Mouse (Mus musculus): Measurements from ENCODE around the gene Nr1h5. TPM values are rescaled to one million over a fixed set of nuclear protein-coding genes. Genes with fewer than 3 reads are reported as not detected.

The Nr1h5 gene
- polyA plus RNA-seq, 1 experiment from 2014 or later, result 0.13 TPM

DNA sequence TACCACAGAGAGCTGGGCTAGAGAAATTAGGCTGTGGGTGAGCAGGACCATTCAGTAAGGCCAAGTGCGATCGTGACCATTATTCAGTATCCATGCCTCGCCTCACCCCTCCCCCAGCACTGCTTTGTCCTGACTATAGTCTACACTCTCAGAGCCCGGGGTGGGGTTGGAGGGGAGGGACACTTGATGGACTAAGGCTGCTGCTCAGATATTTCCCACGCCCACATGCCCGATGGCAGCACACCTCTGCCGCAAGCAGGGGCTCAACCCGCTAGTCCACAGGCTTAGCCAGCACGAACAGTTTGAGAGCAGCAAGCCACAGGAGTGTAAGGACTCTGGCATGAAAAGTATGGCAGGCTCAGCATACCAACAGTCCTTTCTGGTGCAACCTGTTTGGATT lies 6.1 kb upstream of the Nr1h5 start:
- no peaks in the 10 kb centered on the region for H3K36me3 ChIP-seq
- H3K4me1 ChIP-seq, result 0 out of 2 replicates have a peak, but pooled peaks cover 2% of the 10 kb centered on the region
- H3K27me3 ChIP-seq, result peaks cover 5% of the 10 kb centered on the region; the same call in 1 of the 2 replicates
- H3K4me3 ChIP-seq, result no peak overlapping the region
- WGBS, result 39% methylated on average over 9 of the region's 9 CpGs
- H3K4me2 ChIP-seq (replicated peaks), result no peak overlapping the region
- no peak overlapping the region for H3K27ac ChIP-seq (replicated peaks)
- no peak; the same call in 1 of the 2 replicates for ATAC-seq (replicated peaks)
- H3K9ac ChIP-seq (replicated peaks), result no peak overlapping the region
- no peaks in the 10 kb centered on the region for H3K9me3 ChIP-seq

DNA sequence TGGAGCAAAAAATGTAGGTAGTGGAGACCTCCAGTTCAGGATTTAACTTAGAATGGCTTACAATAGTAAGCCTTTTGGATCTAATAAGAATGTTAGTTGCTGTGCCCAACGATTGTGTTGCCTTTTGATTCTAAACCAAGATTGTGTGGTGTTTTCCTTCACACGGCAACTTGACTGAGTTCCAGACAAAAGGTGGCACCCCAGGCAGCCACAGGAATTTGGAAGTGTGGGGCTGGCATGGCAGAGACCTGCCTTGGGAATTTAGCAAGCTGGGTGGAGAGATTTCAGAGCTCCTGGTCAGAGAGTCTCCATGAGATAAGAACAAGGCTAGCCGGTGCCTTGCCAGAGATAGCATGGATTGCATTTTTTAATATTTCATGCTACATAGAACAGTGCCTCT lies 8.3 kb downstream of the Nr1h5 start:
- ATAC-seq (replicated peaks), result no peak
- Histone ChIP-seq H3K4me3 (no peak overlapping the region), H3K27me3 (no peaks in the 10 kb centered on the region), H3K4me1 (no peaks in the 10 kb centered on the region), H3K9me3 (no peaks in the 10 kb centered on the region), H3K4me2 (replicated peaks) (no peak overlapping the region), H3K36me3 (no peaks in the 10 kb centered on the region), H3K27ac (replicated peaks) (no peak overlapping the region), H3K9ac (replicated peaks) (no peak overlapping the region)
- 43% methylated on average over 3 of the region's 3 CpGs for WGBS

DNA sequence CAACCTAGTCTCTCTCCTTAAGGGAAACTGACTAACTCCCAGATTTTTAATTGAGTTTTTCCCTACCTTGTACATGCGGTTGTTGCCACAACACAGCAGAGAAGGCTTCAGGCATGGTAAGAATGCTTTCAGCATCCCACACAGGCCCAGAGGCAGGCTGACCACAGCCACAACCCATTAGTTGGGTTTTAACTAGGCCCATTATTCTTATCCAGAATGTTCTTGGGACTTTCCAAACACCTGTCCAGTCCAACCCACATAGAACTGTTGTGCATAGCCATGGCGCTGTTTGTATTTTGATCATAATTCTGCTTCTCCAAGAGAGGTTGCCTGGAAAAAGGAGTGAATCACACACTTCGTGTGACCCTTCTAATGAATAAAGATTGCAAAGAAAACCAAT lies 8.8 kb downstream of the Nr1h5 start:
- no peak overlapping the region for H3K4me3 ChIP-seq
- H3K4me1 ChIP-seq, result no peaks in the 10 kb centered on the region
- no peaks in the 10 kb centered on the region for H3K36me3 ChIP-seq
- H3K27me3 ChIP-seq, result no peaks in the 10 kb centered on the region
- no peak overlapping the region for H3K4me2 ChIP-seq (replicated peaks)
- H3K27ac ChIP-seq (replicated peaks), result no peak overlapping the region
- H3K9ac ChIP-seq (replicated peaks), result no peak overlapping the region
- WGBS, result 85% methylated on average over 3 of the region's 3 CpGs
- no peaks in the 10 kb centered on the region for H3K9me3 ChIP-seq
- no peak for ATAC-seq (replicated peaks)

DNA sequence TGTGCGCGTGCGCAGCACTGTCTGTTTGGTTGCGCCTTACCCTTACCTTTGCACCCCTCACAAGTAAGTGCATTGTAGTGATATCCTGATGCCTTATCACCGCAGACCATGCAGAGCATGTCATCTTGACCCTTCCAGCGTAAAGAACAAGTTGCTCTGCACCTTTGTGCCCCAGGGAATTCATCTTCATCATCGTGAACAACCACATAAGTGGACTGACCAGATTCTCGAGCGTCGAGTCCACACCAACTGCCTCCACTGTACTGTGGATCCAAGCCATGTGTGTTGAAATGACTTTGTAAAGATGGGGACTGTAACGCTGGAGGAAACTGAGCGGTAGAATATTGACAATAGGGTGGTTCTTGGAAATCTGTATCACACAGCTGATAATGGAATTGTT lies 9.5 kb downstream of the Nr1h5 start:
- Histone ChIP-seq H3K4me3 (no peak overlapping the region), H3K9ac (replicated peaks) (no peak overlapping the region), H3K27me3 (no peaks in the 10 kb centered on the region), H3K4me1 (no peaks in the 10 kb centered on the region), H3K27ac (replicated peaks) (no peak overlapping the region), H3K36me3 (no peaks in the 10 kb centered on the region), H3K4me2 (replicated peaks) (no peak overlapping the region), H3K9me3 (no peaks in the 10 kb centered on the region)
- ATAC-seq (replicated peaks), result no peak
- 96% methylated on average over 12 of the region's 12 CpGs for WGBS

DNA sequence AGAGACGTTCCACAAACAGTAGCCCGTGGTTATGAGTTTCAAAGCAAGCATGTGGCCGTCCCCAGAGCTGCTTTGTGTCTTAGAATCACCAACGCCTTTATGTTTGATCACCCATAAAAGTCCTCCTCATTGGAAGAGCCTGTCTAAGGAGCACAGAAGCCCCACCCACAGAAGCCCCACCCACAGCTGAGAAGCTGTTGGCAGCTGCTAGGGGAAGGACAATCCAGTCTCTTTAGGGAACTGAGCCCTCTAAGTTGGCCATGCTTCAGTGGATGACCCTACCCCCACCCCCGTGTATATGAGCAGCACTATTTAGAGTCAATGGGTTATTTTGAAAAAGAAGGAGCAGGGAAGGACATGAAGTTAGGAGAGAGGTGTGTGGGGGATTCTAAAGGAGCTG lies 17.1 kb downstream of the Nr1h5 start:
- WGBS, result 37% methylated on average over 5 of the region's 5 CpGs
- no peaks in the 10 kb centered on the region for H3K36me3 ChIP-seq
- no peak overlapping the region for H3K4me2 ChIP-seq (replicated peaks)
- H3K4me1 ChIP-seq, result no peaks in the 10 kb centered on the region
- H3K27ac ChIP-seq (replicated peaks), result no peak overlapping the region
- no peak for ATAC-seq (replicated peaks)
- no peak overlapping the region for H3K9ac ChIP-seq (replicated peaks)
- H3K9me3 ChIP-seq, result no peaks in the 10 kb centered on the region
- H3K4me3 ChIP-seq, result no peak overlapping the region
- H3K27me3 ChIP-seq, result no peaks in the 10 kb centered on the region

DNA sequence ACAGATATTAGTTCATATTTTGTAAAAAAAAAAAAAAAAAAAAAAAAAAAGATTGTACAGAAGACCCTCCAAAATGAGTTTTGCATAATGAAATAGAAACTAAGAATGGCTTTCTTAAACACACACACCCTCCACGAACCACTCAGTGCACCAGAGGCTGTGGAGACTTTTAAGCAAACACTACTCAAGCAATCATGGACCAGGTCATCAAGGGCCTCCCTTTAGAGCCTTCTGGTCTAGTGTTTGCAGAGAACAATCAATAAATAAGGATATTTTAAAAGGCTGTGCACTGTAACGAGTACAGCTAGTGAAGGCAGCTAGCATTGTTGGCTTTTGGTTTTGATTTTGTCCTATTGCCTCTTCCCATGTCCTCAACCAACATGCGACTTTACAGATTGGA lies 17.6 kb downstream of the Nr1h5 start:
- no peak for ATAC-seq (replicated peaks)
- H3K9ac ChIP-seq (replicated peaks), result no peak overlapping the region
- no peak overlapping the region for H3K4me3 ChIP-seq
- no peaks in the 10 kb centered on the region for H3K9me3 ChIP-seq
- no peaks in the 10 kb centered on the region for H3K36me3 ChIP-seq
- H3K27ac ChIP-seq (replicated peaks), result no peak overlapping the region
- WGBS, result 83% methylated on average over 3 of the region's 3 CpGs
- no peaks in the 10 kb centered on the region for H3K4me1 ChIP-seq
- no peaks in the 10 kb centered on the region for H3K27me3 ChIP-seq
- no peak overlapping the region for H3K4me2 ChIP-seq (replicated peaks)

DNA sequence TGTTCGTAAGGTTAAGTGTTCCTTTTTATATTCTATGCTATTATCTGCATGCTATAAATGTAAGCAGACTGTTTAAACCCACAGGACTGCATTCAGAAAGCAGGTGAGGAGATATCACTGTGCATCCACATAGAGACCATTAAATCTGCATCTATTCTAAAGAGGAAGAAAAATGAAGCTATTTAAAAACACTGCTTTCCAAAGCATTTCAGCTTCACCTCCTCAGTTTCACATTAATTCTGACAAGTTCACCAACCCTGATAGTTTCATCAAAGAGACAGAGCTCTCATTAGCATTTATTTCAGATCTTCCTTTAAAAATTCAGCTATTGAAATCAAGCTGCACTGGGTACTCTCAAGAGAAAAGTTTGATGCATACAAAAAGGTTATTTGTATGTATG lies 25.8 kb downstream of the Nr1h5 start:
- 88% methylated on average over 1 of the region's 1 CpGs for WGBS
- H3K4me2 ChIP-seq (replicated peaks), result no peak overlapping the region
- H3K27ac ChIP-seq (replicated peaks), result no peak overlapping the region; the same call in 1 of the 2 replicates
- H3K4me1 ChIP-seq, result 0 out of 2 replicates have a peak, but pooled peaks cover 4% of the 10 kb centered on the region
- no peaks in the 10 kb centered on the region for H3K27me3 ChIP-seq
- no peak overlapping the region for H3K9ac ChIP-seq (replicated peaks)
- H3K9me3 ChIP-seq, result no peaks in the 10 kb centered on the region
- ATAC-seq (replicated peaks), result no peak
- no peaks in the 10 kb centered on the region for H3K36me3 ChIP-seq
- no peak overlapping the region for H3K4me3 ChIP-seq

DNA sequence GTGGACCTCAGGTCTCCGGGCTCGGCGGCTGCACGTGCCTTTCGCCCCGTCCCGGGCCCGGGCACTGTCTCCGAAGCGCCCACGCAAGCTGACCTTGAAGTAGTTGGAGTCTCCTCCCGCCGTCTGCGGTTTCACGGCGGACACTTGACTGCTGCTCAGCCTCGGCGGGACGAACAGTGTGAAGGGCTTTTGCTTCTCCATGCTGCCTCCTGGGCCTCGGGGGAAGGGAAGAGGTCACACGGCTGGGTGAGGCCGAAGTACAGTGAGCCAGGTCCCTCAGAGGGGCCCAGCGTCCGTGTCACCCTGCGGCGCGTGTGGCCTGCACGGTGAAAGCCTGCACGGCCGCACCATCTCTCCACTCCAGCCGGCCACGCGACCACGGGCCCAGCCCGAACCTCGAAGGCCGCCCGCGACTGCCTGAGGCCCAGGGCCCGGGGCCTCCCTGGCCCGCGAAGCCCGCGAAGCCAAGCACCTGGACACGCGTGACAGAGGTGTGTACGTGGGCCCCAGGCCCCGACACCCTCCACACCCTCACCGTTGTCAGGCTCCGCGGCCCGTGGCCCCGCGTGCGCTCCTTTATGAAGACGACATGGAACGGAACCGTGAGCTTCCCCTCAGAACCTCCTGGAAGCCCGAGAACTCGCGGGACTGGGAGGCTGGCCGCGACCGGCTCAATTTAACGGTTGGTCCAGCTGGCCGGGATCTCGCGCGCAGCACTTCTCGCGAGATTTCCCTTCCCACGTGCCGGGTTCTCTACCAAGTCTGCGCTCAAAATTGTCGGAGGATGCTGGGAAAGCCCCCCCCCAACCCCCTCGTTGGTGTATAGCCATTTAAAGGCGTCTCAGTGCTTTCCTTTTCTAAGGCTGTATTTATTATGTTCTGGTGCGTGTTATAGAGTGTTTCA lies 28.2 kb downstream of the Nr1h5 start, which contains the start of gene Sycp1:
Sycp1 (minus strand) TSS at position 650 of the 904 bp plus-strand sequence.
- Histone ChIP-seq H3K4me1 (0 out of 2 replicates have a peak, but pooled peaks cover 4% of the 10 kb centered on the region), H3K9ac (replicated peaks) (no peak within 1 kb of the TSS), H3K4me3 (no peak within 1 kb of the TSS), H3K36me3 (no peaks in the 10 kb centered on the region), H3K27ac (replicated peaks) (no peak within 1 kb of the TSS), H3K27me3 (no peaks in the 10 kb centered on the region), H3K4me2 (replicated peaks) (no peak within 1 kb of the TSS), H3K9me3 (no peaks in the 10 kb centered on the region)
- 95% methylated on average over 78 of the region's 78 CpGs for WGBS
- peak; percentile 19; the same call in 1 of the 2 replicates for ATAC-seq (replicated peaks)

DNA sequence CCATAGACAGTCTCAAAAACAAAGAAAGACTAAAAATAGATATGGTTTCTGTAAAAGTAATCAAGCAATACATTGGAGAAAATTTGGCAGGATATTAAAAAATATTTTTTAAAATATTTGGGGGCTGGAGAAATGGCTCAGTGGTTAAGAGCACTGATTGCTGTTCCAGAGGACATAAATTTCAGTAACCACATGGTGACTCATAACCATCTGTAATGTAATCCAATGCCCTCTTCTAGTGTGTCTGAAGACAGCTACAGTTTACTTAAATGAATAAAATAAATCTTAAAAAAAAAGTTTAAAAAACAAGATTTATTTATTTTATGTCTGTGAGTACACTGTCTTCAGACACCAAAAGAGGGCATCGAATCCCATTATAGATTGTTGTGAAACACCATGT lies 64.8 kb downstream of the Nr1h5 start:
- H3K4me1 ChIP-seq, result no peaks in the 10 kb centered on the region
- H3K9me3 ChIP-seq, result no peaks in the 10 kb centered on the region
- ATAC-seq (replicated peaks), result no peak
- H3K9ac ChIP-seq (replicated peaks), result no peak overlapping the region
- no peak overlapping the region for H3K4me3 ChIP-seq
- no peaks in the 10 kb centered on the region for H3K36me3 ChIP-seq
- H3K4me2 ChIP-seq (replicated peaks), result no peak overlapping the region
- 95% methylated on average over 1 of the region's 1 CpGs for WGBS
- no peaks in the 10 kb centered on the region for H3K27me3 ChIP-seq
- no peak overlapping the region for H3K27ac ChIP-seq (replicated peaks)

Other genes starting within 250 kb of the Nr1h5 start
- gene Tspan2, start 229.6 kb downstream of the Nr1h5 start, polyA plus RNA-seq (2015; fragmentation: Nextera tagmentation; extraction: Ambion mirVana), result 6.7 and 7.5 TPM in 2 replicates
- gene Tshb, start 181.4 kb downstream of the Nr1h5 start, polyA plus RNA-seq (2015; fragmentation: Nextera tagmentation; extraction: Ambion mirVana), result 0.08 and 0.37 TPM in 2 replicates
- not detected in 2 replicates for gene Sycp1, start 28.0 kb downstream of the Nr1h5 start, polyA plus RNA-seq (2015; fragmentation: Nextera tagmentation; extraction: Ambion mirVana)
- 54.9 and 55.8 TPM in 2 replicates for gene Sike1, start 31.6 kb upstream of the Nr1h5 start, polyA plus RNA-seq (2015; fragmentation: Nextera tagmentation; extraction: Ambion mirVana)
- gene Csde1, start 56.3 kb upstream of the Nr1h5 start, polyA plus RNA-seq (2015; fragmentation: Nextera tagmentation; extraction: Ambion mirVana), result 455 and 463 TPM in 2 replicates
- gene Nras, start 94.2 kb upstream of the Nr1h5 start, polyA plus RNA-seq (2015; fragmentation: Nextera tagmentation; extraction: Ambion mirVana), result 120 and 122 TPM in 2 replicates
- gene Ampd1, start 109.9 kb upstream of the Nr1h5 start, polyA plus RNA-seq (2015; fragmentation: Nextera tagmentation; extraction: Ambion mirVana), result 0.09 TPM in 1 of 2 replicates, not detected in the other
- gene Dennd2c, start 138.5 kb upstream of the Nr1h5 start, polyA plus RNA-seq (2015; fragmentation: Nextera tagmentation; extraction: Ambion mirVana), result 0.84 and 1.4 TPM in 2 replicates
- 244 and 247 TPM in 2 replicates for gene Bcas2, start 207.5 kb upstream of the Nr1h5 start, polyA plus RNA-seq (2015; fragmentation: Nextera tagmentation; extraction: Ambion mirVana)